Mouse (Mus musculus) heart, adult 2 months (tissue): ENCODE results near the gene Ell3. TPM values are rescaled to one million over a fixed set of nuclear protein-coding genes. Genes with fewer than 3 reads are reported as not detected.

Source experiments
- DNase-seq, 2 experiments: peaks; one replicate each; pipeline ENCODE4 v3.0.0; 2021
- H3K27ac ChIP-seq: fragments of 200-600 bp; 2 replicates; pipeline ENCODE4 v1.8.1; 2022
- H3K27me3 ChIP-seq: fragments of 200-500 bp; 2 replicates; pipeline ENCODE4 v1.6.1; 2012; ENCODE audit warnings: mild to moderate bottlenecking, low read length, inconsistent platforms, mixed read lengths; ENCODE audit not compliant: control insufficient read depth, insufficient read depth
- H3K36me3 ChIP-seq: fragments of 200-500 bp; 2 replicates; pipeline ENCODE4 v1.6.1; 2012; ENCODE audit warnings: low read length, inconsistent platforms; ENCODE audit not compliant: control insufficient read depth, insufficient read depth
- H3K4me1 ChIP-seq: fragments of 200-500 bp; 2 replicates; pipeline ENCODE4 v1.6.1; 2011; ENCODE audit warnings: low read length; ENCODE audit not compliant: control insufficient read depth, insufficient read depth
- H3K4me3 ChIP-seq: fragments of 200-600 bp; 2 replicates; pipeline ENCODE4 v1.8.1; 2022
- H3K79me2 ChIP-seq: fragments of 200-500 bp; replicated peaks from 2 replicates; pipeline ENCODE4 v1.6.1; 2012; ENCODE audit warnings: mild to moderate bottlenecking, inconsistent platforms, low read length, moderate library complexity, mixed read lengths; ENCODE audit not compliant: control insufficient read depth, insufficient read depth
- H3K9ac ChIP-seq: fragments of 200-500 bp; 2 replicates; pipeline ENCODE4 v1.6.1; 2012; ENCODE audit warnings: low read depth, mild to moderate bottlenecking, control low read depth, inconsistent platforms, low read length, mixed read lengths
- CTCF ChIP-seq: fragments of 200-600 bp; IDR thresholded peaks from 2 replicates; pipeline ENCODE4 v1.8.1; 2022; ENCODE audit warnings: antibody characterized with exemption, mild to moderate bottlenecking, moderate library complexity
- EP300 ChIP-seq: fragments of 200-500 bp; IDR thresholded peaks from 2 replicates; pipeline ENCODE4 v1.6.1; 2011; ENCODE audit warnings: low read depth, low read length, control low read depth; ENCODE audit not compliant: insufficient read depth
- POLR2A ChIP-seq: fragments of 200-500 bp; IDR thresholded peaks from 2 replicates; pipeline ENCODE4 v1.6.1; 2011; ENCODE audit warnings: mild to moderate bottlenecking, low read depth, low read length, control low read depth; ENCODE audit not compliant: insufficient read depth
- WGBS: fragments of 180-500 bp; shearing (Covaris S2); methylation state at CpG from one replicate; pipeline ENCODE4 v1.1.7; 2018; 5-methylcytosine and 5-hydroxymethylcytosine counted together
- intact Hi-C: fragments of 180-260 bp; cut with DNase I; formaldehyde crosslinking; loops from one replicate; pipeline ENCODE4 v1.15.1; 2025
- polyA plus RNA-seq: library from polyadenylated mRNA; depleted of rRNA; stranded (reverse); fragments of >200 nt; gene quantifications from 2 replicates; pipeline ENCODE4 v1.2.3, GENCODE M21; 2012
- total RNA-seq, 2 experiments: library from RNA; stranded (reverse); gene quantifications; 2 replicates each; pipeline ENCODE4 v1.2.3; 2021

Gene Ell3
- total and polyA plus RNA-seq, 3 experiments: 0.13 to 0.47 TPM; not detected in 1

DNA sequence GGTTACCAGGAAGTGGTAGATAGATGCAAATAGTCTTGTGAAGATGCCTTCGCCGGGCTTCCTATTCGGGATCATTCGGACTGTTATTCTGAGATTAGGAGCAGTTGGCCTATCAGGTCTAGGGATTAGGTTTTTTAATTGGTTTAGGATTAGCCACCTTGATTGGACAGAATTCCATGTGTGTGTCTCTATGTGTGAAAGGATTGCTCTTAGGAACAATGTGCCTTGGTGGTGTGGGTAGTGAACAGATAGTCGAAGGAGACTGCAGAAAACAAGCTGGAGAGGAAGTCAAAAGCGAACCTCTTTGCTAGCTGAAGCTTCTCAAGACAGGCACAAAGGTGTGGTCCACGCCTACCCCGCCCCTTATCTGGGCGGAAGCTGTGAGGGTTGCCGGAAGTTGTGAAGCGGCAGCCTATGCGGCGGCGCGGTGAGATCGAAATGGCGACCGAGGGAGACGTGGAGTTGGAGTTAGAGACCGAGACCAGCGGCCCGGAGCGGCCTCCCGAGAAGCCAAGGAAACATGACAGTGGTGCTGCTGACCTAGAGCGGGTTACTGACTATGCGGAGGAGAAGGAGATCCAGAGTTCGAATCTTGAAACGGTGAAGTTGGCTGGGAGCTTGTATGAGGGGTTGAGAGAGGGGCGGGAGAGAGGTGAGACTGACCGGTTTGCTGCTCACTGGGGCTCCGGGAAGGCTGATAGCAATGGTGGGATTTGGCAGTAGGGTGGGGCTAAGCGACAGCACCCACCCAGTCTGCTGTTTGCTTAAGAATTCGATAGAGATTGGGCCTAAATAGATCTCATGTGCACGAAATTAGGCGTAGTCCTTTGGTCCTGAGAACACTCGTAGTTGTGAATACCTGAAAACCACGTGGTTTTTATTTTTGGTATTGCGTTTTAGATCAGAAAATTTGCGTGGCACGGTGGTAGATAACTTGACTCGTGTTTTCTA lies 12.9 kb upstream of the Ell3 start, which contains the start of gene Serinc4:
TSS of gene Serinc4 (minus strand) at position 90 of the 951 bp plus-strand sequence.
- intact Hi-C loops: loop anchor here (5.0 kb wide), 1 partner anchor 50 kb away; the partner anchor contains the start of genes Mfap1a and Wdr76
- Histone ChIP-seq H3K27me3 (no peaks in the 10 kb centered on the region), H3K36me3 (peaks cover 21% of the 10 kb centered on the region), H3K9ac (peak within 1 kb of the TSS; percentile 93), H3K27ac (peak within 1 kb of the TSS; percentile 78), H3K4me1 (peaks cover 5% of the 10 kb centered on the region), H3K79me2 (no peaks in the 10 kb centered on the region), H3K4me3 (peak within 1 kb of the TSS; percentile 69)
- TF ChIP-seq POLR2A: peak; percentile 81
- no peak for TF ChIP-seq CTCF
- TF ChIP-seq EP300: no peak
- 2% methylated on average over 41 of the region's 41 CpGs for WGBS
- peak; percentile 86 to 87 for DNase-seq

DNA sequence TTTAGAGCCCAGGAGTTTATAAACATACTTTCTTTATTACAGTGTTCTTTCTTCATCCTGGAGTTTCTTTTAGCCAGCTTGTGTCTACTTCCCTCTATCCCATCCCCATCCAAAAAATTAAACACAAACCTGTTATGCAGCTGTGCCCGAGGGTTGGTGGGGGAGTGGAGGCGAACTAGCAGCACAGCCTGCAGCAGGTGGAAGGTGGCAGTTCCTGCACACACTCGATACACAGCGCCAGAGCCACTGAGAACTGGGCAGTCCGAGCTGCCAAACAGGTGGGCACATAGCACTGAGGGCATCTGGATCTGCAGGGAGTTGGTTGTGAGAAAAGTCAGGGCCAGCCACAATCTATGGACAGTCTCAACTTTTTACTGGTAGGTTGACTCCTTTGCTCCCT lies 11.5 kb upstream of the Ell3 start:
- Histone ChIP-seq H3K27ac (no peak overlapping the region), H3K4me3 (no peak overlapping the region), H3K36me3 (peaks cover 29% of the 10 kb centered on the region), H3K9ac (no peak overlapping the region), H3K4me1 (peaks cover 6% of the 10 kb centered on the region), H3K79me2 (no peaks in the 10 kb centered on the region), H3K27me3 (no peaks in the 10 kb centered on the region)
- no peak for DNase-seq
- intact Hi-C loops: loop anchor here (5.0 kb wide), 1 partner anchor 52 kb away; the partner anchor contains the start of genes Mfap1a and Wdr76
- WGBS: 78% methylated on average over 5 of the region's 5 CpGs
- TF ChIP-seq CTCF: no peak
- TF ChIP-seq EP300: no peak
- TF ChIP-seq POLR2A: no peak

DNA sequence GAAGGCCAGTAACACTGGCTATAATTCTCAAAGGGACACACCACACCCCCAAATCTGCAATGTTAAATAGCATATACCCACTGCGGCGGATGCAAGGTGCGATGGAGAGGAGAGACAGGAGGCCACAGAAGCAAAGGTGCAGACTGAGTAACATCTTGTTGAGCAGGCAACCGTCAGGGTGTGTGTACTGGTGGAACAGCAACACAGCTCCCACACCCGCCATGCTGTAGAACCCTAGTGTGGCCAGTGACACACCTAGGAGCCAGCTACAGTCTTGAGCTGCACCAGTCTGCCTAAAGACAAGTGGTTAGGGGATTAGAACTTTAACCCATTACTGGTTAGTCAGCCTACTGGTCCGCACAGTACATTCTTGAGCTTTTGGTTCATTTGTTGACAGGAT lies 9.8 kb upstream of the Ell3 start:
- 85% methylated on average over 6 of the region's 6 CpGs for WGBS
- peaks cover 4% of the 10 kb centered on the region for H3K79me2 ChIP-seq
- no peak overlapping the region for H3K9ac ChIP-seq
- peaks cover 29% of the 10 kb centered on the region for H3K36me3 ChIP-seq
- H3K4me1 ChIP-seq: peaks cover 6% of the 10 kb centered on the region
- no peak for DNase-seq
- no peaks in the 10 kb centered on the region for H3K27me3 ChIP-seq
- no peak overlapping the region; the same call in 1 of the 2 replicates for H3K27ac ChIP-seq
- TF ChIP-seq CTCF (no peak), POLR2A (0 out of 2 replicates have a peak, but pooled peaks have one; percentile 20)
- intact Hi-C loops: no loop called here
- no peak overlapping the region for H3K4me3 ChIP-seq

DNA sequence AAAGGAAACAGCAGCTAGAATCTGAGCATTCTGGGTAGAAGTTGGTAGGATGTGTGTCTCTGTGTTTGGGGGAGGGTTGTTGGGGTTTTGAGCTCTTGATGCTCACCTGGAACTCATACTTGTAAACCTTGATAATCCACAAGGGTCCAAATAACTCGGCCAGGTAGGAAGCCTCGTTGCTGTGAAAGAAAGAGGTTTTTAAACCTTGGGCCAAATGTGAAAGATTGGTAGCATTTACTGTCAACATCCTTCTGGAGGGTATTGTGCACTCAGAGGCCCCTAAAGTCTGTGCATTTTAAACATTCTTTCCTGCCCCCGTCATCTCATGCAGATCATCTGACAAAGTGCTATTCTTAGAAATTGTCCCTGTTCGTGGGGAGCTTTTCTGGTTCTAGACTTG lies 8.9 kb upstream of the Ell3 start, which contains the start of gene Hypk:
TSS of gene Hypk (plus strand) at position 301 of the 400 bp plus-strand sequence.
- Histone ChIP-seq H3K36me3 (peaks cover 26% of the 10 kb centered on the region), H3K4me3 (no peak within 1 kb of the TSS), H3K79me2 (peaks cover 4% of the 10 kb centered on the region), H3K9ac (no peak within 1 kb of the TSS), H3K27me3 (no peaks in the 10 kb centered on the region), H3K27ac (peak within 1 kb of the TSS; percentile 60), H3K4me1 (peaks cover 6% of the 10 kb centered on the region)
- TF ChIP-seq CTCF: no peak
- no peak for TF ChIP-seq POLR2A
- TF ChIP-seq EP300: no peak
- DNase-seq: no peak
- 31% methylated on average over 4 of the region's 4 CpGs for WGBS
- intact Hi-C loops: no loop called here

DNA sequence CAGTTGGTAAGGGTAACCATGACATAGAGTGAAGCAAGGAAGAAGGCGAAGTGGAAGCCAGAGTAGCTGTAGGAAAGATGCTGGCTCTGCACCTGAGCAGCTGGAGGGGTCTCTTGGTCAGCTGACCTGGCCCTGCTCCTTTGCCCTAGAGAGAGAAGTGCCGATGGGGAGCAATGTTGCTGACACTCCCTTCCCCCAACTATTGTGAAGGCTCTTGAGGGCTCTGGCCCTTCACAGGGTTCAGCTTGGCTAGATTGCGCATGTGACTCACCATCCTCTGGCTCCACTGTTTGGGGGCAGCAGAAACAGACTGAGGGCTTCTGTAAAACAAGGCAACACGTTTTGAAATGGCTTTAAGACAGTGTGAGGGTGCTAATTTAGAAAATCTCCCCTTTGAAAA lies 8.3 kb upstream of the Ell3 start:
- no peak overlapping the region for H3K9ac ChIP-seq

More for the DNA sequence above, 8.3 kb upstream of the Ell3 start:
- 42% methylated on average over 4 of the region's 4 CpGs for WGBS
- peaks cover 21% of the 10 kb centered on the region for H3K36me3 ChIP-seq
- H3K4me3 ChIP-seq: no peak overlapping the region
- peaks cover 6% of the 10 kb centered on the region for H3K4me1 ChIP-seq
- H3K27ac ChIP-seq: peak overlapping the region; percentile 60; the same call in 1 of the 2 replicates
- DNase-seq: no peak
- TF ChIP-seq EP300 (no peak), POLR2A (no peak), CTCF (no peak)
- peaks cover 4% of the 10 kb centered on the region for H3K79me2 ChIP-seq
- intact Hi-C loops: no loop called here
- H3K27me3 ChIP-seq: no peaks in the 10 kb centered on the region
